Mouse (Mus musculus) right cerebral cortex, postnatal 10 days (tissue): ENCODE data around the gene Adcy1.

ENCODE experiments used
- DNase-seq, 2 experiments: peaks; one replicate each; pipeline ENCODE4 v3.0.0; 2021; ENCODE audit warnings: low spot score in 2 of 2

The Adcy1 gene

DNA sequence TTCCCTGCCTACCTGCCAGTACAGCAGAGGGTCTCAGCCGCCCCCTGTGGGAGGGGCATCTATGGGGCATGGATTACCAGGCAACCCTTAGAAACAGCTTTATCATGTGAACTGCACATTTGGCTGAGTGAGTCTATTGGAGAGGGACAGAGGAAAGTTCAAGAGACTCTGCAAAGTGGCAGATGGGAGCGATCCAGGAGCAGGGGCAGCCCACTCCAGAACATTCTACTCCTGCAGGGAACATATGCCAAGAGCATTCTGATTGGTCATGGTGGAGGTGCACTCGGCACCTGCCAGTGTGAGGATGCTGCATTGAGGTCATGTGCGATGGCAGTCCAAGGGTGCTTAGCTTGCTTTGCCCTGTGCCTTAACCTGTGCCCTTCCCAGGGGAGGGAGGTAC is 6.5 kb downstream of the Adcy1 start:
- DNase-seq: no peak

DNA sequence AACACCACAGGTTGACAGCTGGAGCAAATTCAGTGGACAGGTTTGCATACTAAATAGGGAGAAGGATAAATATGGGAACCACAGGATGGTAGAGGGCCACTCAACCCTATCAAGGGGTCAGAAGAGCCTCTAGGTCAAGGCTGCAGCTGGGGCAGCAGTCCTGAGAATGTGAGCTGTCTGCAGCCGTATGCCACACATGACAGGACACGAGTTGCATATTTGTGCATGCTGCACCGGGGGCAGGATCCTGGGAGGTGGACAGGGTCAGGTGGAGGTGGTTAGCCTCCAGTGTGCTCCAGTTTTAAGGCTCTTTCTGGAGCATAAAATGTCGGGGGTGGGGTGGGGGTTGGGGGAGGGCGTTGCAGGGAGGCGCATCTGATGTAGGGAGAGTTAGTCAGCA is 8.3 kb downstream of the Adcy1 start:
- no peak for DNase-seq

DNA sequence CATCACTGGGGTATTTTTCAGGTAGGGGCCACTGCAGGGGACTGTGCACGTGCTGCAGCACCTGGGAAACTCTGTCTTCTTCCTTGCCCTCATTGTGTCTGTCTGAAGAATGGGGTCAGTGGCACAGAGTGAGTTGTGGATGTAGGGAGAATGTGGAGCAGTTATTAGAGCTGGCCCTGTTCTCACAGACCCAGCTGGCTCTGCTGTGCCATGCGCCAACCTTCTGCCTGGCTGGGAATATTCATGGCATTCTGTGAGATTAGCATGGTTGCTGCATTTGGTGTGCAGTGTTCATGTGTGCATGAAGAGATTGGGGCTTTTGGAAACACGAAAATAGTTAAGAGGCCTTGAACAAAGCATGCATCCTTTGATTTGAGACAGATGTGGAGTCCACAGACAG is 10.3 kb downstream of the Adcy1 start:
- DNase-seq: no peak

DNA sequence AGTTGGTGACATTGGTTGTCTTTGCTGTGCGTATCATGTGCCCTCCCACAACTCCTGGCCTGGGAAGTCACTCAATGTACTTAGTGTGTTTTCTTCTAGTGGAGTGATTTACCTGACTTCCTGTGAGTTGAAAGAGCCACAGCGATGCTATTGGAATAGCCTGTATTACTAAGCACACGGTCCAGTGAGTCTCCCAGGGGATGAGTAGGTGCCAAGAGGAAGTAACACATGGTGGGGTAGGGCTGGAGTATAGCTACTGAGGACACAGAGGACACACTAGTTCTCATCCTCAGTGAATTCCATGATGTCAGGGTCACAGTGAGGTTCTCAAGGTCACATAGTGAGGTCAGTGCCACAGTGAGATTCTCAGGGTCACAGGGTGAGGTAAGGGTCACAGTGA is 13.2 kb downstream of the Adcy1 start:
- DNase-seq: no peak

DNA sequence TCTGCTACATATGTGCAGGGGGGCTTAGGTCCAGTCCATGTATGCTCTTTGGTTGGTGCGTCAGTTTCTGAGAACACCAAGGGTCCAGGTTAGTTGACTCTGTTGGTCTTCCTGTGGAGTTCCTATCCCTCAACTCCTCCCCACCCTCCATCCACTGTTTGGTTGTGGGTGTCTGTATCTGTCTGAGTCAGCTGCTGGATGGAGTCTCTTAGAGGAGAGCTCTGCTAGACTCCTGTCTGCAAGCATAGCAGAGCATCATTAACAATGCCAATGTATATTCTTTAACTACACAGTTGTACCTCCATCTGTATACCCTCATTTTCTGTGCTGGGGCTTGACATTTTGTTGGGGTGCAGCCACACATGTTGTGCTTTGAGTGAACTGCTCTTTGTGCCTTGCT is 18.6 kb downstream of the Adcy1 start:
- no peak for DNase-seq

DNA sequence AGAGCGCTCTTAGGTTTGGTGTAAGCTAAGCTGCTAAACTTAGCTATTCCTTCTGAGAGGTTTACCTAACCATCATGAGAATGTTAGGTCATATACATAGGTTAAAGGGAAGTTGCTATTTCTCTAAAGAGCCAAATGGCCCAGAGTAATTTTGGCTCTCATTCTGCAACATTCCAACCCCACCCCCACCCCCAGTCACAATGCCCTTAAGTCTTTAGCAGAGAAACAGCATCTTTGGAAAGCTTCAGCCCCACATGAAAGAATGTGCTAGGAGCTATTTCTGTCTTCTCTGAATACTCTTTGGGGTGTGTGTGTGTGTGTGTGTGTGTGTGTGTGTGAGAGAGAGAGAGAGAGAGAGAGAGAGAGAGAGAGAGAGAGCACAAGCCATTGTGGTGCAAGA is 20.6 kb downstream of the Adcy1 start:
- DNase-seq: no peak

DNA sequence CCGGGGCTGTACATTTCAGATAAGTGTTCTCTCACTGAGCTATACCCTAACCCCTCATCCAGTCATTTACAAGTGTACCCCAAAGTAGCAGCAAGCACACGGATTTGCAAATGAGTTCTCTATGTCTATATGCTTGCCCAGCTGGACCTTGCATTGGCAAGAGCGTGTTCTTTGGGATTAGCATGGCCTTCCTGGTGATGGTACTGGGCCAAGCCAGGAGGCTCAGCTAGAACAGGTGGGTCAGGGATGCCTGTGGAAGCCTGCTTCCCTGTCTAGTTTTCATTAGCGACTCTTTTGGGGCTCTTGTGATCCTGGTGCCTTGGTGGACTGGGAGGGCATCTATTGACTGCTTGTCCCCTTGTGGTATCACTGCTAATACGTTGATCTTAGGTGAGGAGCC is 21.9 kb downstream of the Adcy1 start:
- no peak for DNase-seq

DNA sequence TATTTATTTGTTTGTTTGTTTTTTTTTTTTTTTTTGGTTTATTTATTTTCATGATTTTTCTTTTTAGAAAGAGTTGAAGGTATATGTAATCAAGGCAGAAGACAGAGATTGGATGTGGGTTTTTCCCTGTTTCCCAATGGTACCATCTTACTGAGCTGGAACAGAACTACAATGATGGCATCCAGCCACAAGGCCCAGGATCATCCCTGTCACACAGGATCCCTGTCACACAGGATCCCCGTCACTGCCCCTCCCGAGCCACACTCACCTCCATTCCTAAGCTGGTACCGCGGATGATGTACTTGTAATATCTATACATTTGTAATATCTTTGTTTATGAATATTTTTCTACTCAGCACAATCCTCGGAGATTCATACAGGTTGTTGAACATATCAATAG is 27.8 kb downstream of the Adcy1 start:
- no peak for DNase-seq

DNA sequence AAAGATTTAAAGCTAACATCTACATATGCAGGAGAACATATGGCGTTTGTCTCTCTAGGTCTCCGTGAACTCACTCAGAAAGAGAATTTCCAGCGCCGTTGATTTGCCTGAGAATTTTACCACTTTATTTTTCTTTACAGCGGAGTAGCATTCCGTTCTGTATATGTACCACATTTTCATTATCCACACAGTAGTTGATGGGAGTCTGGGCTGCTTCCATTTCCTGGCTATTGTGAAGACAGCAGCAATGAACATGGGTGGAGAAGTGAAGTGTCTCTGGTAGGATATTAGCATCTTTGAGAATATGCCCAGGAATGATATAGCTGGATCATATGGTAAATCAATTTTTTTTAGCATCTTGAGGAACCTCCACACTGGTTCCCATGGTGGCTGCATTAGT is 31.6 kb downstream of the Adcy1 start:
- DNase-seq: no peak

DNA sequence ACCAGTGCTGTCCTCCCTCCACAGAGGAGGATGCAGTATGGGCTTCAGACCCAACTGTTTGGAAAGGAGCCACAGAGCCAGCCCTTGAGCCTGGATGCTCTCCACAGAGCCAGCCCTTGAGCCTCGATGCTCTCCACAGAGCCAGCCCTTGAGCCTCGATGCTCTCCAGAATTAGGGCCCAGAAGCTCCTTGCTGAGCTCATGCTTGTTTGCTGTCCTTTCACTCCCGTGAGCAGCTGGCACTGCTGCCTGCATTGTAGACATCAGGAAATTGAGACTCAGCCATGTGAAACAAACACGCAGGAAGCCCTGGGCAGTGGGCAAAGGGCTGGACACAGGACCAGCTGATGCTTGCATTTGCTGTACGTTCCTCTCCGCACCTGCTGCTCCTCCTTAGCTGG is 38.4 kb downstream of the Adcy1 start:
- DNase-seq: no peak

DNA sequence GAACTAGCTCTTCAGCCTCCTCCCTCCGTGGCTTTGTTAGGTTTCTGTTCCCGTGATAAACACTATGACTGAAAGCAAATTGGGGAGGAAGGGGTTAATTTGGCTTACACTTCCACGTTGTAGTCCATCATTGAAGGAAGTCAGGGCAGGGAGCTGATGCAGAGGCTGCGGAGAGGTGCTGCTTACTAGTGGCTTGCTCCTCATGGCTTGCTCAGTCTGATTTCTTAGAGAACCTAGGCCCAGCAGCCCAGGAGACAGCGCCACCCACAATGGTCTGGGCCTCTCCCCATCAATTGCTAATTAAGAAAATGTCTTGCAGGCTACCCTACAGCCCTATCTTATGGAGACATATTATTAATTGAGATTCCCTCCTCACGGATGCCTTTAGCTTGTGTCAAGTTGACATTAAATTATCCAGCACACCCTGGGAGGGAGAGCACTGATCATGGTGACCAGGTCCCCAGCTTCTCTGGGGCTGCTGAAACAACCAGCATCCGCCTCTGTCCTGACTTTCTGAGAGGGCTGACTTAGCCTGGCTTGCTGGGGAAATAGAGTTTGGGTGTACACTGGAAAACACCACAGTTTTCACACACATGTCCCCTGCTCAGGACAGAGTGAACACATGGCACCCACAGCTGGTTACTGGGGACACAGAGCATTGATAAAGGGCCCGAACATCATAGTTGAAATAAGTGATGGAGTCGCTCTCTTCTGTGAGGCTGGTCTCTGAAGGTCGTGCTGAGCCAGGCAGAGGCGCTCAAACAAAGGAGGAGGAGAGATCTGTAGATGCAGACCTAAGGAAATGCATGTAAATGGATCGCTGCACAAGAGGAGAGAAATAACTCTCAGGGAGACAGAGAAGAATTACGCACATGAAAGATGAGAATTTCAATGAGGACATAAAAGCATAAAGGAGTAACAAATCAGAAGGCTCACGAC is 39.2 kb downstream of the Adcy1 start:
- DNase-seq: no peak

DNA sequence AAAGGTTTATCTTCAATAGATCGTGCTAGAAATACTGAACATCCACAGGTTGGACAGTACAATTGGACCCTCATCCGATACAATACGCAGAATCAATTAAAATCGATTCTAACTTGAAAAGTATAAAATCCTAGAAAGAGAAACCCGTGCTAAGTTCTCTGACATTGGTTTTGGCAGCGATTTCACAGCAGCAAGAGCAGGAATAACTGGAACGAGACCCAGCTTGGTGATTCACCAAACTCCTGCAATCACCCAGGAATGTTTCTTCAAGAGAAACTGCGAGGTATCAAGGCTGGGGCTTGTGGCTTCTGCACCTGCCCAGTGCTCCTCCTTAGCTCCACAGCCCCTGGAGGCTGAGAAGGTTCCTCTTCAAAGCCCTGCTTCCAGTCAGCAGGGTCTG is 42.0 kb downstream of the Adcy1 start:
- DNase-seq: no peak

DNA sequence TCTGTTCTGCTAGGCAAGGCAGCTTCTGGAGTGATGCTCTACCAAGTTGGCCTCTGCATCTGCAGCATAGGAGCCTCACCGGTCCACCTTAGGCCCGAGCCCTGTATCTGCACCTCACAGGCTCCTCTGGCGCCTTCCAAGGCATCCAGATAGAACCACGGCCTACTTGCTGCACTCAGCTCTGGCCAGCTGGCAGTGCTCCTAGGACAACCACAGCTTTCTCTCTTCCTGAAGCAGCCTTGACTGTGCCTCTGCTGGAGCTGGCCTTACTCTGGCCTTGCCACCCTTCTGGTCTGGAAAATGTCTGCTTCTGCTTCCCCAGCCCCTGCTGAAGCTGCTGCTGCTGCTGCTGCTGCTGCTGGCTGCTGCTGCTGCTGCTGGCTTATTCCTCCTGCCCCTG is 45.8 kb downstream of the Adcy1 start:
- DNase-seq: no peak

DNA sequence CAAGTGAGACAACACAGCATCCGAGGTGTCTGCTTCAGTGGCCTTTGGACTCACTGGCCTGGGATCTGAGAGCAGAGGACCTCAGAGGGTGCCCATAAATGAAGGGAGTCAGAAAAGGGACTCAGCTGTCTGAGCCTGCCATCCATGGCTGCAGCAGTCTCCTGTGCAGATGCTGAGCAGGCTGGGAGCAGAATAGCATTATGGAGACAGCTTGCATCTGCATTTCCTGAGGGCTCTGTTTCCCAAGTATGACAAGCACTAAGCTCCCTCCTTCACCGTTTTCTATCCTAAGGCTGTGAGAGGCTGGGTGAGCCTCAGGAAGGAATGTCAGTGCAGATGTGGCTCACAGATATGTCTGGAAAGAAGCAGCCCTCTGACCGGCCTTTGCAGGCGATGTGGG is 49.8 kb downstream of the Adcy1 start:
- DNase-seq: no peak

DNA sequence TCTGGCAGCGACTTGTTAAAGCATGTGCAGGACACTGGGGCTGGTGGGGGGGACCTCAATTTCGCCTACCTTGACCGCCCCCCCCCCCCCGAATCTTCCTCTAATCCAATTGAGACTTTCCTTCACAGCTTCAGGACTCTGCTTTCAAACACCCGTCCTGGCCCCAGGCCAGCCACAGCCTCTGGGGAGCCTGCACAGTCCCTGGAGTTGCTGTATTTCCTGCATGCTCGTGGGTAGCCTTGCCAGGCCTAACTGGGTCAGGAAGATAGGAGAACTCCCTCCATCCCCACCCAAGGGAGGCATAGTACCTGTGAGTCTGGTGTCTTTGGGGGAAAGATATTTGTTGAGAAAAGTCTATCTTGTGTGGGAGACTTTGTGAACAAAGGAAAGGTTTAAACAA is 50.4 kb downstream of the Adcy1 start:
- no peak for DNase-seq

DNA sequence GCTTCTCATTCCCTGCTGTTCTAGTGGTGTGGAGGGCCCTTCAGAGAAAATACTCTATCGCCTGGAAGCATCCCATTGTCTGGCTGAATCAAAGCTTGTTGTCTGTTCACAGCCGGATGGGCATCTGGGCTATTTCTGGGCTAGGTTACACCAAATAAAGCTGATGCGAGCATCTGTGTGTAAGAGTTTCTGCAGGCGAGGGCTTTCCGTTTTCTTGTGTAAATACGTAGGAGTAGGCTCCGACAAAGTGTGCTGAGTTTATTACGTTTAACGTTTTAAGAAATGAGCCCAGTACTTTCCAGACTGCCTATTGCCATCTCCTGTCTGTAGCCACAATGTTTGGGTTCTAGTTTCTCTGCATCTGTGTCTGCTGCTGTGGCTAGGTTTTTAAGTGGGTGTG is 51.0 kb downstream of the Adcy1 start:
- DNase-seq: no peak

DNA sequence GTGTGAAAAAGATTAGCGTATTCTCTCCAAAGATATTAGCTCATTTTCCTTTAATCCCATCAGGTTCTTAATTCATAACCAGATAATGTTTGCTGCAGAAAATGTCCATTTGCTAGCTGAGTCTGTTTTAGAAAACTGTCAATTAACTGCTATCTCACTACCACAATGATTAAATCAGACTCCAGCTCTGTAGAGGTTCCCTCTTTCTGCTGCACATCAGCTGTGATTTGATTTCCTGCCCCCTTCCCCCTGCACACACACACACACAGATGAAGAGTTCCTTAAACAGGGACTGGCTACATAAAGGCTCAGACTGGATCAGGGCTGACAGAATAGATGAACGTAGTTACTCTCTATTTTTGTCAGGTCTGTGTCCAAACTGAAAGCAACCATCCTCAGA is 53.4 kb downstream of the Adcy1 start:
- no peak for DNase-seq

DNA sequence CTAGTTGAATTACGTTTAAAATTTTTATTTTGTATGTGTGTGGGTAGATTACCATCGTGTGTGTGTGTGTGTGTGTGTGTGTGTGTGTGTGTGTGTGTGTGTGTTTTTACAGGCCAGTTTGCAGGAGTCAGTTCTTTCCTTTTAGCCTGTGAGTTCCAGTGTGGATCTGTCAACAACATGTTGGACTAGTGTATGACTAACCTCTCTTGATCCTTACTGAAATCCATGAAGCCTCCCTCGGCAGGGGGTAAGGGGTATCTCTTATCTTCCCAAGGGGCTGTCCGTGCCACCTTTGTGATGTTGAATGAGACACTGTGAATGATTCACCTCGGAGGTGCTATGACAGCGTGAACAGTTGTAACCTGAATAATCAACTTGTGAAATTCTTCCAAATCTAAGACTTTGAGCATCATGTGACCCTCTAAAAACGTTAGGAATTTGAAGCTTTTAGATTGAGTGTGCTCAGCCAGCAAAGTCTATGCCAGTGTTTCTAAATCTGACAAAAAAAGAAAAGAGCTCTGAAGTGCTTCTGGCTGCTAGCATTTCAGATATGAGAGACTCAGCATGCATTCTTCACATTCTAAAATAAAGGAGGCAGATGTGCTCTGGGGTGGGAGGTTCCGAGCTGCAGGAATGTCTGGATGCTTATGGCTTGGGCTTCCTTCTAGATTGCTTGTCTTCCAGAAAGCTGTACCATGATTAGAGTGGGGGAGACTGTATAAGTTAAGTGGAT is 66.2 kb downstream of the Adcy1 start:
- no peak for DNase-seq

DNA sequence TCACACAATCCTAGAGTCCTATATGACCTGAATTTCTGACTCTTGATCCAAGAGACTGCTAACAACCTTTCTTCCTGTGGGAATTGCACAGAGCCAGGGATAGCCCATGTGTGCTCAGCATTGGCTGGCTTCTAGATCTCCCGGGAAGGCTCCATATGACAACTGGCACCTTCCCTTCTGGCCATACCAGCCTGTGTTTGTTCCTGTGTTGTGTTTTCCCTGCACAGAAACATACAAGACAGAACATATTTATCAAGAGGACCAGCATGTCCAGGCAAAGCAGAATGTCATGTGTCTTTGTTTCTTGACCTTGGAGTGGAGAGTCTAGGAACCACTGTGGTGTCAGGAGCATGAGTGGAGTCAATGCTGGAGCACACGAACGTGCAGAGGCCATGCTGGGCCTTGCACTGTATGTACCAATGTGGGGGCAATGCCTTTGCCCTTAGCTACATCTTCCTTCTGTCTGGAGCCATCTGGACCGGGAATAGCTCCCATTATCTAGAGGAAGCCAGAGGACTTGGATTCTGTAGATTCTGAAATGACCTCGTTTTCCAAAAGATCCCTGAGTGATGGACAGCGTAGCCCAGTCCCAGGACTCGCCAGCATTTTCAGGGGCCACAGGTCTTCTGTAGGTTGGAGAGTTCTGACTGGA is 69.6 kb downstream of the Adcy1 start:
- no peak for DNase-seq

DNA sequence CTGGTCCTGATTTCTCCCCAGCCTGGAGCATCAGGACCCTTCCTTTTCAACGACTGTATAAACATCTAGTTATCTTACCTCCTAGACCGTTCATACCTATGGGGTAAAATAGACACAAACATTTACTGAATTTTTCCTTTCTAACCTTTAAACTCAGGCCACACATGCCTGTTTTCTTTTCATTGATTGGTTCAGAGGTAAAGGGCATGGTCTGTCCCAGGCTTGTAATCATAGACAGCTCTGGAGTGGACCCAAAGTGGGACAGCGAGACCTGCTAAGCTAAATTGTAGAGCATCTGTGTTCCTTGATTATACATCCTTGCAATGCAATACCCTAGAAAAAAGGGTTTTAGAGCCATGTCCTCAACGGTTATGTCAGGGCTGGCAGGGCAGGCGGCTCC is 70.4 kb downstream of the Adcy1 start:
- no peak for DNase-seq

DNA sequence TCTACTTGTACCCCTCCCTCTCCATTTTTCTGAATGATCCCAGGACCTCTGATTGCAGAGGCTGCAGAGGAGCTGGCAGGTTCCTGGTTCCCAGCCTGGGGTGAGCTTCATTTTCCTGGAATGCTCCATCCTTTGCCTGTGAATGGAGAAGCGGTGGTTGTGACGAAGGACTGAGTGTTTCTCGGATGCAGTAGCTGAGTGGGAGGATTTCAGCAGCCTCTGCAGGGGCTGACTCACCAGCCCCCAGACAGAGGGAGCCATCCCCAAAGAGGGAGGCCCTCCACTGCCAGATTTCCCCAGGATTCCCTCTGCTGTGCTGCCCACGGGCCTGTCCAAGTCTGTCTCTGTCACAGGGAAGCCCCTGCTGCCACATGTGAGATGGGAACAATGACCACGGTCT is 71.0 kb downstream of the Adcy1 start:
- DNase-seq: peak; percentile 63 to 68

DNA sequence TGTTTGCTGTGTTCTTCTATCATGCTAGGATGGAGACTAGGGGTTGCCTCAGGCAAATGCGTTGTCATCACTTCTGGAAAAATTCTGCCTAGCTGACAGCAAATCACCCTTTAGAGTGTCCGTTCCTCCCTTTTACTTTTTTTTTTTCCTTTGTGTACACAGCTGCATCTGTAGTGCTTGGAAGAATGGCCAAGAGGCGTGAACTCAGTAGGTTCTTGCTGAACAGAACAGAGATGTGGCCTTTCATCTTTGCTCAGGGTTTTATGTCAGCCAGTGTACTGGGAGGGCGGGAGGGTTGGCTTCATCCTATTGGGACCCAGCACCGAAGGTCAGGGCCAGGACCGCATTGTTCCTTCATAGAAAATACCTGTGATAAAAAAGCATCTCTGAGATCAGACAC is 72.0 kb downstream of the Adcy1 start:
- no peak for DNase-seq

DNA sequence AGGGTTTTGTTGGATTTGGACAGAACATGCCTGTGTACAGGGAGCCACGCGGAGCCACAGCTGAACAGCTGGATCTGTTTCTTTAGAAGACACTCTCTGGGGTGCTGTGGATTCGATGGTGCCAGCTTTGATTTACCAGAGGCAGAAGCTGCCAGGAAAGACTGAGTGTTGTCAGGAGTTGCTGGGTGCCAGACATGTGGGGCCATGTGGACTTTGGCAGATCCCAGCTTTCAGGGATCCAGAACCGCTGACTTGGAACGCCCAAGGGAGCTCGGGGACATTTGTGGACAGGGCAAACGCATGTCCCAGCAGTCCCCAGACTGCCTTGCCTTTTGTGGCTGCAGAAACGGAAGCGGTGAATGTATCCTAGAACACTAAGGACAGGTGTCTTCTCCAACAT is 72.5 kb downstream of the Adcy1 start:
- DNase-seq: no peak
